Mouse (Mus musculus) kidney, postnatal 4 days (tissue): ENCODE data around the gene Afap1l2.
A peak's percentile ranks its signal among the peaks of the same experiment; 100 is the strongest.

Experiments used
- DNase-seq, 2 experiments: peaks; one replicate each; pipeline ENCODE4 v3.0.0; 2021; ENCODE audit warnings: mixed read lengths in 2 of 2

The Afap1l2 gene

DNA sequence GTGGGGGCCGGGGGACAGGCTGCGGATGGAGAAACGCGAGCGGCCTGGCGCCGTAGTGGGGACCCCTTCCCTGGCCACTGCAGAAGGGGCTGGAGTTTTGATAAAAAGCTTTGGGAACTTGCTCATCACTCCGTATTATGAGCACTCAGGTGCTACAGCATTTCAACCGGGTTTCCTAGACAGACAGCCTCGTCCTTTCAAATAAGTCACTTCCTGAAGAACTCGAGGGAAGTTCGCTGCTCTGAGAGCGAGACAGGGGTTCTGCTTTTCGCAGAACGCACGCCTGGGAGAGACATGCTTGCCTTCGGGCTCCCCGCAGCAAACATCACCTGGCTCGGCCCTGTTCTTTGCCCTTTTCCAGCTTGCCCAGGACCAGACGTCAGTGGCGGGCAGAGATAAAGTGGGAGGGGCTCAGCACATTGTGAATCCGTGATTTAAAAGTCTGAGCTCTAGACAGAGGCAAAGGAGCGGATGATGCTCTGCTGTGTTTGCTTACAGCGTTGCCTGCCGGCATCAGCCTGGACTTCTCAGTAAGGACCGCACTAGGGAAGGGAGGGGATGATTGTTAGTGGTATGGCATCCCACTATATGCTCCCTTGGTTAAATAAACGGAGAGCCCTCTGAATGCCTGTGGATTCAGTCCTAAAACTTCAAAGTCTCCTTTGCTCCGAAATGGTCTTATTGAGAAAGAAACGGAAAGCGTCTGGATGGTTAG is 133.3 kb downstream of the Afap1l2 start:
- peak in 1 of 2 experiments; percentile 32 for DNase-seq

DNA sequence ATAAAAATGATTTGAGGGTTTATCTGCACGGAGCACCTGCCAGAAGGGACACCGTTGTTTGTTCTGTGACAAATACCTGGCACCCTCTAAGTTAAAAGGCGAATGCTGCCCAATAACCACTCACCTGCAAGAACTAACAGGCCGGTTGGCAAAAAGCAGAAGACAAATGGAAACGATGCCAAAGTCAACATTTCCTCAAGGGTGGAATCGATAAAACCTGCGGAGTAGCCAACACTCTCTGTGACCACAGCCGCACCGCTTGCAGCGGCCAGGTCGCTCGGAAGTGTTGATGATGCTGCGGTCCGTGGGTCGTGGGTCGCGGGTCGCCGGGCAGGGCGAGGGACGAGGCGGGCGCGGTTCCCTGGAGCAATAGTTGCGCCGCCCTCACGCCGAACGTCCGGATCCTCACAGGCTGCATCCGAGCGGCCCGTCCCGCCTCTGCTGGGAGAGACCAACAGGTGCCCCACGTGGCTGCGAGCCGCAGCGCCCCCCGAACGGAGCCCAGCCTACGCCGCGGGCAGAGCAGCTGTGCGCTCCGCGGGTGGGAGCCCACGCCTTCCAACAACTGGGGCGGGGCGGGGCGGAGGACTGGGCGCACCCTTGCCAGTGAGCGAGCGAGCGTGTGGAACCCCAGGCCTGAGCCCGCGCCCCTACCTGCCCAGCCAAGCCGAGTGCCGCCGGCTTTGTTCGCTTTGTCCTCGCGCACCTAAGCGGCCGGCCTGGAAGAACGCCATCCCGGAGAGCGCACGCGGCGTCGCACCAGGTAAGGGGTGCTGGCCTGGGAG is 134.0 kb downstream of the Afap1l2 start, which contains the start of gene Vwa2:
Gene Vwa2, plus strand, starts transcription at position 434 of the 785 bp plus-strand sequence.
- DNase-seq: peak; percentile 56 to 74

DNA sequence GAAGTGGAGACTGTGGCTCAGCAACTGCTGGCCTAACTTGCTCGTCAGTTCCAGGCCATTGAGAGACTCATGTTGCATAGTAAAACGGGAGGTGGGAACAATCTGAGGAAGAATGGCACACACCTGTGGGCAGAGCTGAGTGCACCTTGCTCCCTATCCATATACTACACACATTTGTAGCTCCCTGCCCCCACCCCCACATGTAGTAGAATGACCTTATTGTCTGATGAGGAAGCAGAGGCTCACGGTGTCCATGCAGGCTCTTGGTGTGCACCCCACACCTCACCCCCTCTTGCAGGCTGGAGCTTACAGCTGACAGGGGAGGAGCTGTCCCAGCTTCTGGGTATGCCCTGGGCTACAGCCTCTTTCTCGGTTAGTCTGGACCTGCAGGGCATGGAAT is 140.3 kb downstream of the Afap1l2 start:
- no peak for DNase-seq
